Mouse (Mus musculus) bone marrow, adult 2 months (tissue): ENCODE measurements at regions not wholly inside any gene's neighbourhood (a gene's known extent, or its start where the extent isn't known, plus 50 kb on each side); places are given as distances from the start of the nearest gene placed in this dataset.

Experiments used
- CTCF ChIP-seq: fragments of 200-500 bp; IDR thresholded peaks from 2 replicates; pipeline ENCODE4 v1.5.1; 2011; ENCODE audit warnings: low read length, control low read depth; ENCODE audit not compliant: control insufficient read depth, insufficient read depth
- POLR2A ChIP-seq: fragments of 200-500 bp; IDR thresholded peaks from 2 replicates; pipeline ENCODE4 v1.6.1; 2011; ENCODE audit warnings: low read depth, mild to moderate bottlenecking, control low read depth, low read length, borderline replicate concordance; ENCODE audit not compliant: control insufficient read depth

GRCm38 (mm10) chr9:92718337-92718736 is 176.3 kb downstream of the Plod2 start:
- no peak for TF ChIP-seq CTCF
- no peak for TF ChIP-seq POLR2A
